Comparison of ENCODE assay signal across 18 mouse cellular contexts in the genomic region with DNA sequence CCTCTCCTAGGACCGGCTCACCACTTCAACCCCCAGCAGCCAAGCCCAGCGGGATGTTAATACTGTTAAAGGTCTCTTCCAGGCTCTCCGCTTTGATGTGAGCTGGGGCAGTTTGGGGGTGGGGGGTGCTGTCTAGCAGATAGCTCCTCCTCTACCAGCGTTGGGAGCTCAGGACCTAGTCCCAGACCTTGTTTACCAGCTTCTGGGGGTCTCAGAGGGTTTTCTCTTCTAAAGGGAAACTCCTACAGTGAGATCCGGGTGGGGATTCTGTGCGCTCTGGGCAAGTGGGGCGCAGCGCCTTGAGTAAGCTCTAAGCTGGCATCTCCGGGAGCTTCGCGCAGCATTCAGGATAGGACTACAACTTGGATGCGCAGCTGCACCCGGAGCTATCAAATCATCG. TPM values are rescaled to one million over a fixed set of nuclear protein-coding genes. Genes with fewer than 3 reads are reported as not detected.
A peak's percentile ranks its signal among the peaks of the same experiment; 100 is the strongest.
DNase-seq lines count a peak whose midpoint lies in the region; ATAC-seq lines count a peak whose summit lies in the region.
"Had no signal": no experiment of that assay in that cellular context is flagged by ENCODE, and none has a peak within 500 bp of the region (broad histone marks: within the 10 kb centered on the region; RNA-seq: fewer than 3 reads in every experiment).

No protein-coding gene starts in this region.

- no peak overlapping the region for H3K4me3 ChIP-seq in hindbrain, embryonic 11.5 days (ENCODE audit: low read depth, low read length)
- H3K4me3 ChIP-seq in hindbrain, embryonic 14.5 days (replicated peaks; ENCODE audit: low read length), result no peak overlapping the region
- H3K4me3 ChIP-seq in limb, embryonic 13.5 days, result peak overlapping the region; percentile 16

- no peaks in the 10 kb centered on the region for H3K4me1 ChIP-seq in hindbrain, embryonic 11.5 days (replicated peaks; ENCODE audit: control insufficient read depth, insufficient read depth, low read length)
- no peaks in the 10 kb centered on the region for H3K4me1 ChIP-seq in hindbrain, embryonic 14.5 days (replicated peaks; ENCODE audit: control insufficient read depth, insufficient read depth, low read length)
- peaks cover 13% of the 10 kb centered on the region; the same call in 1 of the 2 replicates for H3K4me1 ChIP-seq in limb, embryonic 13.5 days

- under 1% methylated on average over 14 of the region's 14 CpGs for WGBS in hindbrain, embryonic 11.5 days
- 3% methylated on average over 14 of the region's 14 CpGs for WGBS in hindbrain, embryonic 14.5 days
- 3% methylated on average over 14 of the region's 14 CpGs for WGBS in limb, embryonic 13.5 days

- no peak overlapping the region for H3K9ac ChIP-seq in hindbrain, embryonic 11.5 days (ENCODE audit: low read depth, low read length)
- H3K9ac ChIP-seq in hindbrain, embryonic 14.5 days, result no peak overlapping the region
- H3K9ac ChIP-seq in limb, embryonic 13.5 days, result no peak overlapping the region

- peak; percentile 27 to 31 for DNase-seq in cerebellum, postnatal 10 days
- DNase-seq in cerebellum, postnatal 14 days, result no peak
- peak; percentile 44 for DNase-seq in hindbrain, embryonic 11.5 days (ENCODE audit: low spot score)
- no peak for DNase-seq in hindbrain, embryonic 14.5 days (ENCODE audit: low spot score)
- peak; percentile 63 for DNase-seq in ES-CJ7 (ENCODE audit: low read depth, low spot score)
- no peak for DNase-seq in adrenal gland, postnatal 36 days
- DNase-seq in adrenal gland, adult 8-10 months, result no peak
- DNase-seq: cerebellum, postnatal 25 days; gastrocnemius, postnatal 14 days; heart, postnatal 14 days; kidney, adult 11 months; kidney, postnatal 36 days; liver; lung, adult 2 months; thymus, postnatal 25 days had no signal

- no peak overlapping the region for H3K4me2 ChIP-seq in hindbrain, embryonic 11.5 days (replicated peaks; ENCODE audit: low read depth, low read length)
- no peak overlapping the region for H3K4me2 ChIP-seq in hindbrain, embryonic 14.5 days (replicated peaks)
- peak overlapping the region; percentile 37 for H3K4me2 ChIP-seq in limb, embryonic 13.5 days (replicated peaks)

- no peak overlapping the region for H3K27ac ChIP-seq in hindbrain, embryonic 11.5 days (ENCODE audit: low read depth, low read length)
- H3K27ac ChIP-seq in hindbrain, embryonic 14.5 days, result no peak overlapping the region
- H3K27ac ChIP-seq in limb, embryonic 13.5 days, result no peak overlapping the region

- no peak for ATAC-seq in hindbrain, embryonic 11.5 days (ENCODE audit: low FRiP score)
- no peak for ATAC-seq in hindbrain, embryonic 14.5 days (ENCODE audit: low FRiP score)
- no peak for ATAC-seq in limb, embryonic 13.5 days (ENCODE audit: low FRiP score, low read depth)

- H3K9me3 ChIP-seq in hindbrain, embryonic 11.5 days (ENCODE audit: control insufficient read depth, low read length), result no peaks in the 10 kb centered on the region
- H3K9me3 ChIP-seq in hindbrain, embryonic 14.5 days (ENCODE audit: control insufficient read depth, low read length), result no peaks in the 10 kb centered on the region
- H3K9me3 ChIP-seq in limb, embryonic 13.5 days, result no peaks in the 10 kb centered on the region

- no peaks in the 10 kb centered on the region for H3K36me3 ChIP-seq in hindbrain, embryonic 11.5 days (ENCODE audit: control insufficient read depth, insufficient read depth, low read length)
- no peaks in the 10 kb centered on the region for H3K36me3 ChIP-seq in hindbrain, embryonic 14.5 days (replicated peaks; ENCODE audit: control insufficient read depth, insufficient read depth)
- H3K36me3 ChIP-seq in limb, embryonic 13.5 days, result no peaks in the 10 kb centered on the region

- H3K27me3 ChIP-seq in hindbrain, embryonic 11.5 days (ENCODE audit: control insufficient read depth, insufficient read depth, low read length), result peaks cover 43% of the 10 kb centered on the region
- peaks cover 74% of the 10 kb centered on the region for H3K27me3 ChIP-seq in hindbrain, embryonic 14.5 days (ENCODE audit: control insufficient read depth, insufficient read depth, low read length)
- H3K27me3 ChIP-seq in limb, embryonic 13.5 days, result peaks cover 67% of the 10 kb centered on the region

RNA-seq across cellular contexts. Expression of gene Eomes, which starts 9.7 kb away (rescaled TPM):
- polyA plus RNA-seq in hindbrain, embryonic 11.5 days (2014; fragmentation: Nextera tagmentation; extraction: Ambion mirVana), result 0.11 TPM in 1 of 2 replicates, not detected in the other
- 0.66 and 1.1 TPM in 2 replicates for polyA plus RNA-seq in hindbrain, embryonic 14.5 days (2014; fragmentation: Nextera tagmentation; extraction: Ambion mirVana)
- 0.28 and 0.71 TPM in 2 replicates for polyA plus RNA-seq in limb, embryonic 13.5 days (2015; fragmentation: Nextera tagmentation; extraction: Ambion mirVana)
- under 1 TPM; 0.30 to 0.33 TPM for total RNA-seq in adrenal gland, postnatal 36 days (2021)
- under 1 TPM; 0.11 to 0.49 (median 0.43) TPM for total RNA-seq in adrenal gland, adult 8-10 months (2022)
- total RNA-seq: gastrocnemius, postnatal 14 days; heart, postnatal 14 days; megakaryocyte progenitor cell, adult 5-6 weeks had no signal
- polyA plus RNA-seq: small intestine, adult 2 months had no signal

RNA-seq across cellular contexts. Expression of gene Golga4, which starts 37.8 kb away (rescaled TPM):
- 51.5 and 64.8 TPM in 2 replicates for polyA plus RNA-seq in hindbrain, embryonic 11.5 days (2014; fragmentation: Nextera tagmentation; extraction: Ambion mirVana)
- polyA plus RNA-seq in hindbrain, embryonic 14.5 days (2014; fragmentation: Nextera tagmentation; extraction: Ambion mirVana), result 43.9 and 47.1 TPM in 2 replicates
- polyA plus RNA-seq in limb, embryonic 13.5 days (2015; fragmentation: Nextera tagmentation; extraction: Ambion mirVana), result 52.0 and 56.0 TPM in 2 replicates
- 100 to 1,000 TPM; 110 to 143 TPM for total RNA-seq in adrenal gland, postnatal 36 days (2021)
- total RNA-seq in adrenal gland, adult 8-10 months (2022), result 100 to 1,000 TPM; 129 to 187 (median 147) TPM

Comparison
In these comparisons a context has a peak if more than half of its experiments do, and no peak if none do; other contexts are left out.
1. DNase-seq: peak in cerebellum, postnatal 10 days (2 of 2), hindbrain, embryonic 11.5 days (single experiment) and ES-CJ7 (single experiment); none in cerebellum, postnatal 14 days (0 of 2), hindbrain, embryonic 14.5 days (single experiment), adrenal gland, postnatal 36 days (0 of 2) and adrenal gland, adult 8-10 months (single experiment).